Mouse (Mus musculus): Measurements from ENCODE around the gene Rnf166.
A peak's percentile ranks its signal among the peaks of the same experiment; 100 is the strongest.

Gene Rnf166

DNA sequence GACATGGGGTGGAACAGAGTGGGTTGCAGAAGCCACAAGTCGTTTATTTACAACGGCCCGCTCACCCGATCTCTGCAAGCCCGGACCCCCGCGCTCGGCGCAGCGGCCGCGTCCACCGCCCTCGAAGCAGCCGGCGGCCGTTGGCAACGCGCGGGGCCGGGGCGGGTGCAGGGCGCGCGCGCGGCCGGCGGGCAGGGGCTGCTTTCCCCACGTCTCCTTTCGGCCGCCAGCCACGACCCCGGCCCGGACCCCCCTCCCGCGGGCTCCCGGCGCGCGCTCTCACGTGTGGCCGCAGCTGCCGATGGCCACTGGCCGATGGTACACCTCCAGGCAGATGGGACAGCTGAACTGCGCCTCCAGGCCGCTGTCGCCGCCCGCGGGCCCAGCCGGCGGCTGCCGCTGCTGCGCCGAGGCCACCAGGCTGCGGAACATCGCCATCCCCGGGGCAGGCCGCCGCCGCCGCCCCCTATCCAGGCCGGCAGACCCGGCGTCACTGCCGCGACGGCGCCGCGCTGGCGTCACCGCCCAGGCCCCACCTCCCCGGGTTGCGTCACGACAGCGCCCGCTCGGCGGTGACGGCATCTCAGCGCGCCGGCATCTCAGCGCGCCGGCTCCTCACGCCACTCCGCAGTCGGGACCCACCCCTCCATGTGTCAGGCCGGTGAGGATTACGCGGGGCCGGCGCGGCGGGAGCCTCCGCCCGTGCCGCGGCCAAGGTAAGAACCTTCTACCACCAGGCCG, at the start of gene Rnf166, which contains the start of gene Ctu2:
Rnf166 (minus strand) TSS at position 485 of the 741 bp plus-strand sequence.
Ctu2 (plus strand) TSS at position 564 of the 741 bp plus-strand sequence.
- TF ChIP-seq GATA4 (IDR thresholded peaks at IDR 0.05; ENCODE audit: insufficient replicate concordance, low read length) = peak; percentile 18; the same call in 1 of the 2 replicates

DNA sequence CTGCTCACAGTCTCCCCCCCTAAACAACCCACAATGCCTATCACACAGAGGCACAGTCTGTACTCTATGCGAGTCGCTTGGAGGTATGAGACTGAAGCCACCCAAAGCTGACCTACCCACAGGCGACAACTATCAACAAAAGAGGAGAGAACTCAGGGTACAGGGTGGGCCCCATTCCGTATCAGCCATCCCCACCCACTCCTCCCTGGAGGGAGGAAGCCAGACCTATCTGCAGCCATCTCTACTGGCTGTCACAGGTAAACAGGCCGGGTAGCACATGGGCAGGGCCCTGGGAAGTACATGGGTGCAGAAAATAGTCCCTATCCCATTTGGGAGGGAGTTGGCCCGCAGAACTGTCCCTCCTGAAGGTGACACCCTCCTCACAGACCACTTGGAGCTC, 49.1 kb upstream of the Rnf166 start:
- no peak for TF ChIP-seq GATA4 (IDR thresholded peaks at IDR 0.05; ENCODE audit: insufficient replicate concordance, low read length)

DNA sequence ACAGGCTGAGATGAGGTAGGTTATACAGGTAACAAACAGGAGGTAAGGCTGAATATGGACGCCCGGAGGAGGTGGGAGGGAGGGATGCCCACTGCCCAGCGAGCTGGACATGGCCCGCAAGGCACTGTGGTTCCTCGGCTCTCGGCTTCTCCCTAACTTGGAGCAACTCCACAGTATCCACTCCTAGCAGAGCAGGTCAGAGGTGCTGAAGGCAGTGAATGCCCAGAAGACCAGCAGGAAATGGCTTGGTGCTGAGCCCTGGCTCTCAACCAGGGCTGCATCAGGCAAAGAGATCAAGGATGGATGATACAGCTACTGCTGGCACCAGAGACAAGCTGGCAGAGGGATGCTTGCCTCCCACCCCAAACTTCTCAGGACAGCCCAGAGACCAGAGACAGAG, 48.6 kb upstream of the Rnf166 start:
- no peak for TF ChIP-seq GATA4 (IDR thresholded peaks at IDR 0.05; ENCODE audit: insufficient replicate concordance, low read length)

DNA sequence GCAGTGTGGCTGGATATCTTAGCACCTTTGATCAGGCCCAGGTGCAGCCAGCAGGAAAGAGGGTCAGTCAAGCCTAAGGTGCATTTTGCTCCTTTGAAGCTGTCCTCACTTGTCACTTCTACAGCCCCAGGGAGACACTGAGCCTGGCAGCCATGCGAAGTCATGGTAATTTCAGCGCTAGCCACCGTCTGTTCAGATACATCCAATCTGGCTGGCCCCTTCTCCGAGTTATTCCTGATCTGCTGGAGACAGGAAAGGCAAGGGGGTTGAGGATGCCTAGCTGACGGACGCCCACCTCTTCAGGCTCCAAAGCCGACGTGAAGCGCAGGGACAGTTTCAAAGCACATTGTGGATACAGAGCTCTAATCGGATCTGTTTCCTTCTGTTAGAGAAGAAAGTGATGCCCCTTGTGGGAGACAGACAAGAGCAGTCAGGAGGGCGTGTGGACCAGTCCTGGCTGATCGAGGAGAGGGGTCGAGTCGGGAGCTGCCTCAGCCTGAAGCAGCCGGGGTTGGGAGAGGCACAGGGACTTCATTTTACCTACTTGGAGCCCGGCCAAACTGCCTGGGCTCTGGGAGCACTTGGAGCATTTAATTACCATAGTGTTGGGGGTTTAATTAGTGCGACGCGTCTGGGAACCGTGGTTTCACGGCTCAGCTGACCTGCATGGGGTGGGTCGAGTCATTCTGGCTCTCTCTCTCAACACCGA, 47.9 kb upstream of the Rnf166 start:
- no peak for TF ChIP-seq GATA4 (IDR thresholded peaks at IDR 0.05; ENCODE audit: insufficient replicate concordance, low read length)

DNA sequence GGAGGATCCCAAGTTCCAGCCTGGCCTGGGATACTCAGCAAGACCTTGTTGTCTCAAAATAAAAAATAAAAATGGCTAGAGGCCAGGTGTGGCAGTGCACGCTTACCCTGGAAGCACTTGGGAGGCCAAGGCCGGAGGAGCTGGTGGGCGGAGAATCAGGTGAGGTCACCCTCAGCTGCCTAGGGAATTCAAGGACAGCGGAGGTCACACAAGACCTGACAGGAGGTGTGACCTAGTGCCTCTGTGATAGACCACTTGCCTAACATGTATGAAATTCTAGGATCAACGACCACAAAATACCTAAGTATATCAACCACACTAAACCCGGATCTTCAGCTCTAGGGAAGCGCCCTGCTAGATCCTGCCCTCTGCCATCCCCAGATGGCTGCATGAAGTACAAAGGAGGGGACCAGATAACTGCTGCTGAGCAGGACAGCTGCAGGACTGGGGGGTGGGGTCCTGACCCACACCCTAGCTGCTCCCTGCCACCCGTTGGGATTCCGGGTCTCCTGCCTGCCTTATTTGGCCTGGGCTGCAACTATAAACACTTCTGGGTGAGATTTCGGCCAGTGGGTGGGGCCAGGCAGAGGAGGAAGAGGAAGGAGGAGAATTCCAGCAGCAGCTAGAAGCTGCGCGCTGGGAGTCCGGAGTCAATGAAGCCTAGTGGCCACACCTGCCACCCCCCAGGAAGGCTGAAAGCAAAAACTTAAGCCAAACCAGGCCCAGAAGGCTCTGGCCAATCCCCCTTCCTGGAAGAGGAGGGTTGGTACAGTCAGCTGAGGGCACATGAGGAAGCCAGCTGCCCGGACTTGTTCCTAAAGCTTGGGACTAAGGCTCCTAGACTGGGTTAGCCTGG, 47.2 kb upstream of the Rnf166 start:
- no peak for TF ChIP-seq GATA4 (IDR thresholded peaks at IDR 0.05; ENCODE audit: insufficient replicate concordance, low read length)

DNA sequence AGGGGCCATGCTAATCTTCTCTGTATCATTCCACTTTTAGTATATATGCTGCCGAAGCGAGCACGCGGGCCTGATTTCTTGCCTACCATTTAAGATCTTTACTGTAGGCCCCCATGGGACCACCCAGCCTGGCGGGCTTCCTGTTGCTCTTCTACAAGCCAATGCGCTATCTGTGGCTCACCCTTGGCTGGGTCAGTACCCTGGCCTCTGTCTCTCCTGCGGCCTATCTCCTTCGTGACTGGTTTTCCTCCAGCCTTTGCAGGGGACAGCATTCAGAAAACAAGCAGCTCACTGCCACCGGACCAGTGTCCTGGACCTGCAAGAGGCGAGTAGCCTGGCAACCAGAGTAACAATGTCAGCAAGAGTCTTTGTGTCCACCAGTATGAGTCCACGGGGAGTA, 44.7 kb upstream of the Rnf166 start:
- no peak for TF ChIP-seq GATA4 (IDR thresholded peaks at IDR 0.05; ENCODE audit: insufficient replicate concordance, low read length)

DNA sequence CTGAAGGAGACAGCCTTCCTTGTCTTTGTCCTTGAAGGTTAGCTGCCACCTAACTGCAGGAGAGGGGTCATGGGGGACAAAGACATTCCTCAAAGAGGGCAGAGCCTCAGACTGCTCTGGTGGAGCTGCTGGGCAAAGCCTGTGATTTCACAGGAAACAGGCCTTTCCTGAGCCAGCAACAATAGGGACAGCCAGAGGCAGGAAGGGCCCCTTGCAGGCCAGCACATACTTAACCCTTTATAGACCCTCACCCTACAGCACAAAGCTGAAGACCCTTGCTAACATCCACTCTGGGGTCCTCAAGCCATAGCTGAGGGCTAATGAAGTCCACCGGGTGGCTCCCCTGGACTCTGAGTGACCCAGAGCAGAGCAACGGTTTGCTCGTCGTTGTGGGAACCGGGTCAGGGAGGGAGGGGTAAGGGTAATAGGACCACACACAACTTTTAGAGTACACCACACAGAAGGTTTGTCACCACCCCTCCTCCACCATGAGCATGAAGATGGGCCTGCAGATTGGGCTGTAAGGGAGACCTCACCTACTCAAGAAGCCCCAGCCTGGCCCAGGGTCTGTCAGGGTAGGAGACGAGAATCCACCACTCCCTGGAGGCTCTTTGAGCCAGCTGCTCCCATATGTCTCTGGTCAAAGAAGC, 41.8 kb upstream of the Rnf166 start:
- TF ChIP-seq GATA4 (IDR thresholded peaks at IDR 0.05; ENCODE audit: insufficient replicate concordance, low read length) = peak; percentile 32; the same call in 1 of the 2 replicates

DNA sequence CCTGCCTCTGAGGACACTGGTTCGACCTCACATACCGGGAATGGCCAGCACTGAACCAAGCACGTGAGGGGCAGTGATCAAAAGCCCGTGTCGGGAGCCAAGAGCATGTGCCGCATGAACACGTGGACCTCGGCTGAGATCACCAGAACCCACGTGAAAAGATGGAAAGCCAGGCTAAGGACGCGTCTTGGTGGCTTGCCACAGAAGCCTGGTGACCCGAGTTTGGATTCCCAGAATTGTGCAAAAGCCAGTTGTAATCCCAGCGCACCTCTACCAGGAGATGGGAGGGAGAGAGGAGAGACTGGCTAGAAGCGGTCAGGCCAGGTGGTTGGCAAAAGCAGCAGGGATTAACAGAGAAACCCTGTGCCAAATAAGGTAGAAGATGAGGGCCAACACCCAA, 39.8 kb upstream of the Rnf166 start:
- no peak for TF ChIP-seq GATA4 (IDR thresholded peaks at IDR 0.05; ENCODE audit: insufficient replicate concordance, low read length)

DNA sequence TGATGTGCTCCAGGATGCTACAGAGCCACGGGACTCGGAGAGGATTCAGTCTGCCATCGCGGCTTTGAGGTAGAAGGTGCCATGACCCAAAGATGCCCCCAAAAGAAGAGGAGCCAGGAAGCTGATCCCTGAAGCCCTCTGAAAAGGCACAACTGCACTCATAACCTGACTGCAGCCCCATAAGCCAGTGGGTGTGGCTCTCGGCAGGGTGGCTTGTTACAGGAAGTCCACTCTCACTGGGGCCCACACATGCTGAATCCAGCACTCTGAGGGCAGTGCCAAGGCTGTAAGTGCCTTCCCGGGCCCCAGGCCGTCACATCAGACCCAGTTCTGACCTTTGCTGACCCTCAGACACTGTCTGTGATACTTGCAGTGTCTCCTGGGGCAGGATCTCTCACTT, 36.5 kb upstream of the Rnf166 start:
- no peak for TF ChIP-seq GATA4 (IDR thresholded peaks at IDR 0.05; ENCODE audit: insufficient replicate concordance, low read length)

DNA sequence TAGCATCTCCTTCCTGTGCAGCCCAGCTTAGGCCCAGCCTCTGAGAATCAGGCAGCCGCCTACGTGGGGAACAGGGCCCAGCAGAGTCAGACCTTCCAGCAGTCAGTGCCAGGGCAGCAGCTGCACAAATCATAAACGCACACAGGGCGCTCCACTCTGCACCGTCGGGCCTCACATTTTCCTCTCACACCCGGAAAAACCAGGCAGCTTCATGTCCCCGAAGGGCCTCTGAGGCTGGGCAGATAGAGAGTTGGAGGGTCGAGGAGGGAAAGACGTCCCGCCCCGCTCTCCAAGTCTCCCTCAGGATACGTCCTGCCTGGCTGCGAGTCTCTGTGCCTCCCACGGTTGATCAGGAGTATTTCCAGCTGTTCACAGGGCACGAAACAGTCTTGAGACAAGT, 35.7 kb upstream of the Rnf166 start:
- TF ChIP-seq GATA4 (IDR thresholded peaks at IDR 0.05; ENCODE audit: insufficient replicate concordance, low read length) = no peak

DNA sequence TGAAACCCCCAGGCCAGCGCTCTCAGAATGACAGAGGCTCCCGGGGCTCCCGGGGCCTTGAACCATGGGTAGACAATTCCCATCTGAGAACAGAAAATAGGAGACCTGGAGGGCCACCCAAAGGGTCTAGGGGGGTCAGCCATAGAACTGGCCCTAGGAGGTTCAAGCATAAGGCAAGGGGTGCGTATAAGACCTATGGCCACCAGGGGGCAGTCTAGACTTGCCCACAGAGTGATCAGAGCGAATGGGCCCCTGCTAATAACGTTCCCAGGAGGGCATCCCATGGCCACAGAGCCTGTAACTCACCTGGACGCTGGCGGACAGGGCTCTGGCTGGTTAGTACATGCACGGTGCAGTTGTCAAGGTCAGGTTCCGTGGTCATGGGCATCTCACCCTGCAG, 25.0 kb upstream of the Rnf166 start:
- TF ChIP-seq GATA4 (IDR thresholded peaks at IDR 0.05; ENCODE audit: insufficient replicate concordance, low read length) = no peak

DNA sequence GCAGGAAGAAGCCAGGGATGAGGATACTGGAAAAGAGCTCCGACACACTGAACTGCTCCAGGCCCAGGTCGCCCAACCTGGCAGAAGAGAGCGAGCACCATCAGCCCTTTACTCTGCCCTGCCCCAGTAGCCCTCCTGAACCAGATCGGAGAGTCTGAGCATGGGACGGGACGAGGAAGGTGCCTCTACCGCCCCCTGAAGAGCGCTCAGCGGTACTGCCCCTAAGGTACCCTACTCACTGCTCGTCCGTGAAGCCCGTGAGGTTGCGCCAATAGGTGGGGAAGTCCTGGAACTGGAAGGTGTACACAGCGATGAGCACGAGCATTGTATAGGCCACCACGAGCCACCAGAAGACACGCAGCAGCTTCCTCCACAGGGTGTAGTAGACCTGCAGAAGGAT, 22.0 kb upstream of the Rnf166 start:
- TF ChIP-seq GATA4 (IDR thresholded peaks at IDR 0.05; ENCODE audit: insufficient replicate concordance, low read length) = no peak

DNA sequence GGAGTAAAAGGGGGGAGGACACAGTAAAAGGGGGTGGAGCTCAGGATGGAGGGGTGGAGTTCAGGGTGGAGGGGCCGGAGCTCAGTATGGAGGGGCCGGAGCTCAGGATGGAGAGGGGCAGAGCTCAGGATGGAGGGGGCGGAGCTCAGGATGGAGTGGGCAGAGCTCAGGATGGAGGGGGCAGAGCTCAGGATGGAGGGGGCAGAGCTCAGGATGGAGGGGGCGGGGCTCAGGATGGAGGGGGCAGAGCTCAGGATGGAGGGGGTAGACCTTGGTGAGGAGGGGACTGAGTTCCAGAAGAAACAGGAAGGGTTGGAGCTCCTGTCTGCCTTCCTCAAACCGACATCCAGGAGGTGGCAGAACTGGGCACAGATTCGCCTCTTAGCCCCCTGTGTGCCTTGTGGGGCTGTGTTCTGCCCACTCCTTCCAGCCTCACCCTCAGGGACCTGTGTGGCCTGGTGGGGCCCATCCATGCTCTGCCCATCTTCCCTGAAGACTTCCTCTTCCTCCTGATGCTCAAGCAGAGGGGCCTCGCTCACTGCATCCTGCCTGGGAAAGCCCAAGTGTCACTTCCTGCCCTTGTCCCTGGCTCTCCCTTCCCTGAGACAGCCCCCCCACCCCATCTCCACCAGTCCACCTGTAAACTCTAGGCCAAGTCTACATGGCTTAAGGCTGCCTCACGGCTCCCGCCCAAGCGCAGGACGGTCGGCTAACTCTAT, 21.3 kb upstream of the Rnf166 start:
- no peak for TF ChIP-seq GATA4 (IDR thresholded peaks at IDR 0.05; ENCODE audit: insufficient replicate concordance, low read length)

DNA sequence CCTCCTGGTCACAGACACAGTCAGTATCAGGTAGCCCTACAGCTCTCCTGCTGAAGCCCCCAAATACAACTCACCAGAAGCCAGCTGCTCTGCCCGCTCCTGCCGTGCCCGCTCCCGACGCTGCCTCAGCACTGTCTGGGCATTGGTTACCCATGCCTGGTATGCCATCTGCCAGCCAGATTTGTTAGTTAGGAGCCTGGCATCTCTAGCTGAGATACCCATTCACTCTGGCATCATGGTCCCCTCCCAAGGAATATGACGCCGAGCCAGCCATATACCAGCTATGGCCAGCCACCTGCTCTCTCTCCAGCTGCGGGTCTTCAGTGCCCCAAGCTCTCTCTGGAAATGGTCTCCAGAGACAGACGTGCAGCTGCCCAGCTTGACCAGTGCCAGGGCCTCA, 12.5 kb upstream of the Rnf166 start:
- TF ChIP-seq GATA4 (IDR thresholded peaks at IDR 0.05; ENCODE audit: insufficient replicate concordance, low read length) = no peak
